Mouse (Mus musculus) CD4-positive, CD25-positive, alpha-beta regulatory T cell, adult 2 months (primary cell): ENCODE data around the gene Zfp574.

Experiments used
- DNase-seq: peaks from one replicate; pipeline ENCODE4 v3.0.0-alpha.2; 2012; ENCODE audit warnings: low read depth, low spot score

Gene Zfp574

DNA sequence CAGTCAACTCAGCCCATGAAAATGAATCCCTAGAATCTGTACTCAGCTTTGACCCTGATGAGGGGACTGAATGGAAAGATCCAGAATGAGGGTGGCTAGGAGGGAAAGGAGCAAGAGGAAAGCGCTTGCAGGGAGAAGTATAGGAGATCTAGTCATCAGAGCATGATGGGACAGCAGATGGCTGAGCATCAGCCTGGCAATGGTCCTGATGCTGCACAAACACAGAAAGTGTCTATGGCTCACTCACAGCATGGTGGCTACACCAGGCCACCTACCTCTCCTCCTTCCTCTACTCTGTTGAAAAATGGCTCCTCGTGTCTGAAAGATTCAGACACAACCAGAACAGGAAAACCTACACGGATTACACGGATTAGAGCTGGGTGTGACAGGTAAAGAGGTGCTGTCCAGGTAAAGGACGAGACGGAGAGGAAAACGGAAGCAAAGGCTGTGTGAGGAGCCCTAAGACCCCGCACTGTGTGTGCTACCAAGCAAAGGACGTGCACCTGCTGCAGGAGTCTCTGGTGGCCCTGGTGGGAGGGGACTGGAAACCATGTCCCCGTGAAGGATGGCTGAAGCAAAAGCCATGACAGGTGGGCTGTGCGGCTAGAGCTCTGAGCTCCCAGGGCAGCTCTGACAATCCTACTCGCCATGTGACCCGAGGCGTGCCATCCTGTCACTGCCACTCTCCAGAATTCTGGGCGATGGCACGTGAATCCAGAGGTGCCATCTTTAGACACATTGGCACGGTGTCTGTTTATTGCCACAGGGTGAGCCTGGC lies 40.0 kb downstream of the Zfp574 start:
- DNase-seq: no peak

DNA sequence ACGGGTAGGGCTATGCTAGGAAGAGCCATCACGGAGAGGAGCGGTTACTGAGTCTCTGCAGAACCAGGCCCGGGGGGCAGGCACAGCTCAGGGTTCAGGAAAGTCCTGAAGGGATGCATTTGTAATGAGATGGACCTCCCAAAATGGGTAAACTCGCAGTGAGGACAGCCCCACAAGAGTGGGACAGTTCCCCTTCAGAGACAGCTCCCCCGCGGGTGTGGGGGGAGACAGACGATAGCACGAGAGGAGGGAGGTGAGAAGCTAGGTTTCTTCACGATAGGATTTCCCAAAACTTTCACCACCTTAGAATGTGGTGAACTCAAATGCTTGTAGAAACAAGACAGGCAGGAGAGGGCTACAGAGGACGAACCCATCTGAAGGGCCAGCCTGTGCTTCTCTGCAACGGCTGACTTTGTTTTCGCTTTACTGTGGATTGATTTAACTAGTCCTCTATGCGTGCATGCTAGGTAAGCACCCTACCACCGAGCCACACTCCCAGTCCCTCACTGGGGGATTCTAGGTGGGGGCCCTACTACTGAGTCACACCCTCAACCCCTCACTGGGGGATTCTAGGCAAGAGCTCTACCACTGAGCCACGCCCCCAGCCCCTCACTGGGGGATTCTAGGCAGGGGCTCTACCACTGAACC lies 40.7 kb downstream of the Zfp574 start:
- DNase-seq: no peak

- peak; percentile 87 for DNase-seq
These were observed 47.9 kb downstream of the Zfp574 start for GRCm38 (mm10) chr7:25120061-25120834.

- peak; percentile 50 for DNase-seq
These were observed 48.9 kb downstream of the Zfp574 start for GRCm38 (mm10) chr7:25121240-25121786.

GRCm38 (mm10) chr7:25125716-25126281 lies 53.4 kb downstream of the Zfp574 start:
- no peak for DNase-seq

- DNase-seq: no peak
These were observed 55.6 kb downstream of the Zfp574 start for GRCm38 (mm10) chr7:25127971-25128370.

DNA sequence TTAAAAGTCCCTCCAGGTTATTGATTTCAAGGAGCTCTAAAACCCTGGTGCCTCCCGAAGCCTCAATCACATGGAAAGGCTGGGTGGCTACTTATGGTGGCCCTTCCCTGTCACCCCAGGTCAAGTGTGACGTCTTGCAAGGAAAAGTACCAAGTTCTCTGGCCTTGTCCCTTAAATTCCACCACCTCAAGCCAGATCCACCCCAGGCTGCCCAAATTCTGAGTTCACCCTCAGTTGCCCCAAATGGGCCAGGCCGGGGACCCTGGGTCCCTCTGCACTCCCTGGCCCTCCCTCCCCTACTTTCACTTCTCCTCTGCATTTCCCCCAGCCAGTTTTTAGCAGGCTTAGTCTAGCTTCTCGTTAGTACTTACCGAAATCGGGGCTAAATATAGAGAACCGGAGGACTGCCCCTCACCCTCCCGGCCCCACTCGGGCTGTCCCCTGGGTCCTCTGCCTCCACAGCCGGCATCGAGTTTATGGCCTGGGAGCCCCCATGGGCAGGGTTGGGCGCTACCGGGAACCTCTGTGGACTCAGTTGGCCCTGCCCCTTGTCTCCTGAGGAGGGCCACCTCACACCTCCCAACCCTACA lies 57.1 kb downstream of the Zfp574 start:
- DNase-seq: no peak

- DNase-seq: peak; percentile 44
These were observed 58.2 kb downstream of the Zfp574 start for GRCm38 (mm10) chr7:25130565-25130964.

GRCm38 (mm10) chr7:25131247-25131646 lies 58.9 kb downstream of the Zfp574 start:
- DNase-seq: no peak

DNA sequence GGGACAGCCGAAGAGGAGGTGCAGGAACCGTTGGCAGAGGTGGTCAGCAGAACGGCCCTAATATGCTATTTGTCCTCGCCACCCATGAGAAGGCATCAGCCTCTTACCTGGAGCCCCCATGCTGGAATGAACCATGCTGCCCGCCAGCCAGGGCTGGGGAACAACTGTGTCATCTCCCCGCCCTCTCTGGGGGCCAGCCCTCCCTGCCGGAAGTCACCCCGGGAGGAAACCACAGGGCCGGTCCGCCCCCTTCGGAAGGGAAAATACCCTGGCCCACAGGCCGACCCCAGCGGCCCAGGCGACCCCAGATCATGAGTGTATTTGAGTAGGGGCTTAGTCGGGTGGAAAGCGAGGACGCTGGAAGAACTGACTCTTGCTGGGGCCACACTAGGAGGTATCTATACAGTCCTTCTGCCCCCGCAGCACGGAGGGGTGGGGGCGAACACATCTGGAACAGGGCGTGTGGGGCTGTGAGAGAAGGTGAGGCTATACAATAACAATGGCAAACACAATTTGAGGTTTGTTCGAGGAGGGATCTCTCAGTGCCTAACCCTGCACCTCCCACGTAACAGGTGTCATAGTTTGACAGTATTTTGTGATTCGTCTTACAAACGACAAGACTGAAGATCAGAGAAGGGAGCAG lies 60.1 kb downstream of the Zfp574 start:
- DNase-seq: peak; percentile 84
